Mouse (Mus musculus): Measurements from ENCODE around the gene Fam189b. TPM values are rescaled to one million over a fixed set of nuclear protein-coding genes. Genes with fewer than 3 reads are reported as not detected.
"Not testable (repeated sequence)": the region's sequence is repeated elsewhere in the genome, so short reads cannot be mapped to it uniquely, and the experiment has no call there.

The Fam189b gene
- polyA plus RNA-seq, 1 experiment: 21.7 TPM

DNA sequence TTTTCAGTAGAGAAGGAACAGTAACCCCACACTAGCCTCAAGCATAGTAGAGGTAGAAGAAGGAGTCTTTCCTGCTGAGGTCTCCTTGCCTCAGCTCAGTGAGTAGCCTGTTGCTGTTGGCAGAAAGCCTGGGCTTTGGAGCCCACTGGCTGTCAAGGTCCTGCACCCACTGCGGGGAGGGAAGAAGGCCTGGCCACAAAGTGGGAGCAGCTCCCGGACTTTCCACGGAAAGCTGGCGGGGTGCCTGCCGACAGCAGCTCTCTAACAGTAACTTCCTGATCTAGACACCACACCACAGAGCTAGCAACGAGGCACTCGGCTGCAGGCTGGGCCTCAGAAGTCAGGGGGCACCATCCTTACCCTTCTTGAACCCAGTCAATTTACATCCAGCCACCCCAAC, 27.8 kb downstream of the Fam189b start:
- no peaks in the 10 kb centered on the region for H3K9me3 ChIP-seq (replicated peaks; ENCODE audit: control insufficient read depth, insufficient read depth, low read length, poor library complexity, severe bottlenecking)
- H3K27ac ChIP-seq (ENCODE audit: insufficient read depth, low read length): no peak overlapping the region
- H3K36me3 ChIP-seq (ENCODE audit: control insufficient read depth, insufficient read depth, low read length, poor library complexity, severe bottlenecking): peaks cover 14% of the 10 kb centered on the region
- H3K27me3 ChIP-seq (ENCODE audit: control insufficient read depth, insufficient read depth, low read length, poor library complexity, severe bottlenecking): no peaks in the 10 kb centered on the region
- no peaks in the 10 kb centered on the region for H3K4me1 ChIP-seq (ENCODE audit: control insufficient read depth, insufficient read depth, low read length)
- no peak overlapping the region for H3K9ac ChIP-seq (ENCODE audit: low read depth, poor library complexity, severe bottlenecking)
- H3K4me3 ChIP-seq (ENCODE audit: low read depth, low read length): no peak overlapping the region
- TF ChIP-seq CTCF (IDR thresholded peaks at IDR 0.05; ENCODE audit: low read depth, low read length): no peak
- TF ChIP-seq EP300 (IDR thresholded peaks at IDR 0.05; ENCODE audit: insufficient read depth, low read depth, low read length): no peak

GRCm38 (mm10) chr3:89213803-89214530, 31.0 kb downstream of the Fam189b start:
- no peaks in the 10 kb centered on the region for H3K27me3 ChIP-seq (ENCODE audit: control insufficient read depth, insufficient read depth, low read length, poor library complexity, severe bottlenecking)

DNA sequence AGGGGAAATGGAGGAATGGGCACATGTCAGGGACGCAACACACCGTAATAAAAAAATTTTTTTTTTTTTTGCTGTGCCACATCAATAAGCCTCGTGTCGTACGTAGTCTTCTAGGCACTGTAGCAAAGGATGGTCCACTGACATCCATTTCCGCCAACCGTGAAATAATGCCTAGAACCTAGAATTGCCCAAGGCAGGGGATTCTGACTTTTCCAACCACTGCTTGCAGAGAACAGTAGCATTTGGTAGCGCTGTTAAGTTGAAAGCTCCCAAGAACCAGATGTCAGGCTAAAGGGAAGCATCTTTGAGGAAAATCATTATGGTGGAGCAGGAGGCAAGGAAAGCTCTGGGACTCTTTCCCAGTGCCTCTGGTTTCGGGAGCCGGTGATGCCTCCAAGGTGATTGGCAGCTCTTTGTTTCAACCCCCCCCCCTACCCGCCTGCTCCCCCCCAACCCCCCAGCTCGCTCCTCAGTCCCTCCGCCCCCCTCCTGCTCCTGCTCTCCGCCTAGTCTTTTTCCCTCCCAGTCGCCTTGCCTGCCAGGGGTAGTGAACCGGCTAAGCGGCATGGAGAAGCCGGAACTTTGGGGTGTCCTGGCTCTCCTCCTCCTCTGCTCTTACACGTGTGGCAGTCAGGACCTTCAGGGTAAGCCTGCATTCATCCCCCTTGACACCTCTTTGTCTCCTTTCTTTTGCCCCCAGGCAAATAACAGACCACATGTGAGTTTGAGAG, 31.9 kb downstream of the Fam189b start, which contains the start of gene Thbs3:
Gene Thbs3, plus strand, starts transcription at position 500 of the 731 bp plus-strand sequence.
- H3K9ac ChIP-seq (ENCODE audit: low read depth, poor library complexity, severe bottlenecking): peak within 1 kb of the TSS; percentile 56
- peak within 1 kb of the TSS; percentile 37; the same call in 1 of the 2 replicates for H3K27ac ChIP-seq (ENCODE audit: insufficient read depth, low read length)
- TF ChIP-seq POLR2A (IDR thresholded peaks at IDR 0.05; ENCODE audit: insufficient read depth, low read length) (no peak), EP300 (IDR thresholded peaks at IDR 0.05; ENCODE audit: insufficient read depth, low read depth, low read length) (no peak), CTCF (IDR thresholded peaks at IDR 0.05; ENCODE audit: low read depth, low read length) (no peak)
- no peaks in the 10 kb centered on the region for H3K27me3 ChIP-seq (ENCODE audit: control insufficient read depth, insufficient read depth, low read length, poor library complexity, severe bottlenecking)
- peak within 1 kb of the TSS; percentile 84 for H3K4me3 ChIP-seq (ENCODE audit: low read depth, low read length)
- H3K4me1 ChIP-seq (ENCODE audit: control insufficient read depth, insufficient read depth, low read length): no peaks in the 10 kb centered on the region
- H3K9me3 ChIP-seq (replicated peaks; ENCODE audit: control insufficient read depth, insufficient read depth, low read length, poor library complexity, severe bottlenecking): no peaks in the 10 kb centered on the region
- peaks cover 2% of the 10 kb centered on the region; the same call in 1 of the 2 replicates for H3K36me3 ChIP-seq (ENCODE audit: control insufficient read depth, insufficient read depth, low read length, poor library complexity, severe bottlenecking)

More at GRCm38 (mm10) chr3:89213803-89214530, 31.0 kb downstream of the Fam189b start:
- H3K36me3 ChIP-seq (ENCODE audit: control insufficient read depth, insufficient read depth, low read length, poor library complexity, severe bottlenecking): peaks cover 6% of the 10 kb centered on the region; the same call in 1 of the 2 replicates
- peak overlapping the region; percentile 86 for H3K4me3 ChIP-seq (ENCODE audit: low read depth, low read length)
- H3K9ac ChIP-seq (ENCODE audit: low read depth, poor library complexity, severe bottlenecking): peak overlapping the region; percentile 56
- peak overlapping the region; percentile 37; the same call in 1 of the 2 replicates for H3K27ac ChIP-seq (ENCODE audit: insufficient read depth, low read length)
- peak; percentile 37; the same call in 1 of the 2 replicates for TF ChIP-seq EP300 (IDR thresholded peaks at IDR 0.05; ENCODE audit: insufficient read depth, low read depth, low read length)
- TF ChIP-seq POLR2A (IDR thresholded peaks at IDR 0.05; ENCODE audit: insufficient read depth, low read length): no peak
- TF ChIP-seq CTCF (IDR thresholded peaks at IDR 0.05; ENCODE audit: low read depth, low read length): no peak
- no peaks in the 10 kb centered on the region for H3K4me1 ChIP-seq (ENCODE audit: control insufficient read depth, insufficient read depth, low read length)
- no peaks in the 10 kb centered on the region for H3K9me3 ChIP-seq (replicated peaks; ENCODE audit: control insufficient read depth, insufficient read depth, low read length, poor library complexity, severe bottlenecking)

DNA sequence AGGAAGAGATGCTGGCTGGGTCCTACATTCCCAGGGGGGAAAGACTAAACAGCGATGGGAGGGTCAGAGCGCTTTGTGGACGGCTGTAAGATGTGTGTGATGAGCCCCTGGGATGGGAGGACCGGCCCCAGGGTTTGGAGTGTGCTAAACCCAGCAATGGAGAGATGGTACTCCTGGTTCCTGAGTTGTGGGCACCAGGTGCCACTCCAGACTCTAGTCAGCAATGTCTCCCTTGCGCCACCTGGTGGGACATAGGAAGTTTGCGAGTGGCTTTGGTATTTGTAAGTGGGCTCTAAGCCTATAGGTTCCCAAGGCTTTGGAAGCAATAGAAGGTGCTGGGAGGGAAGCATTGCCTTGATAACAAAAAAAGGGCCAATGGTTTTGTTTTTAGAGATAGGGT, 32.9 kb downstream of the Fam189b start:
- no peaks in the 10 kb centered on the region for H3K27me3 ChIP-seq (ENCODE audit: control insufficient read depth, insufficient read depth, low read length, poor library complexity, severe bottlenecking)
- no peak for TF ChIP-seq EP300 (IDR thresholded peaks at IDR 0.05; ENCODE audit: insufficient read depth, low read depth, low read length)
- peak; percentile 80 for TF ChIP-seq CTCF (IDR thresholded peaks at IDR 0.05; ENCODE audit: low read depth, low read length)
- no peaks in the 10 kb centered on the region for H3K36me3 ChIP-seq (ENCODE audit: control insufficient read depth, insufficient read depth, low read length, poor library complexity, severe bottlenecking)
- no peak overlapping the region; the same call in 1 of the 2 replicates for H3K4me3 ChIP-seq (ENCODE audit: low read depth, low read length)
- H3K27ac ChIP-seq (ENCODE audit: insufficient read depth, low read length): no peak overlapping the region
- H3K9me3 ChIP-seq (replicated peaks; ENCODE audit: control insufficient read depth, insufficient read depth, low read length, poor library complexity, severe bottlenecking): no peaks in the 10 kb centered on the region
- H3K9ac ChIP-seq (ENCODE audit: low read depth, poor library complexity, severe bottlenecking): peak overlapping the region; percentile 56; the same call in 1 of the 2 replicates
- no peaks in the 10 kb centered on the region for H3K4me1 ChIP-seq (ENCODE audit: control insufficient read depth, insufficient read depth, low read length)

DNA sequence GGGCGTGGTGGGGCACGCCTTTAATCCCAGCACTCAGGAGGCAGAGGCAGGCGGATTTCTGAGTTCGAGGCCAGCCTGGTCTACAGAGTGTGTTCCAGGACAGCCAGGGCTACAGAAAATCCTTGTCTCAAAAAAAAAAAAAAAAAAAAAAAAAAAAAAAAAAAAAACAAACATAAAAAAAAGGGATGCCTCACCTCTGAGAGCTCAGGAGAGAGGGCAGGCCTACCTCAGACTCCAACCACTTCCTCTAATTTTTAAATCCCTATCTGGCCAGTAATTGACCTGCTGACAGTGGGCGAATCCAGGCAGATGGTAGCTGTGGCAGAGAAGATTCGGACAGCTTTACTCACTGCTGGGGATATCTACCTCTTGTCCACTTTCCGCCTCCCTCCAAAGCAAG, 33.5 kb downstream of the Fam189b start:
- not testable (repeated sequence) for H3K4me1 ChIP-seq (ENCODE audit: control insufficient read depth, insufficient read depth, low read length); H3K27me3 ChIP-seq (ENCODE audit: control insufficient read depth, insufficient read depth, low read length, poor library complexity, severe bottlenecking); H3K9me3 ChIP-seq (replicated peaks; ENCODE audit: control insufficient read depth, insufficient read depth, low read length, poor library complexity, severe bottlenecking); H3K27ac ChIP-seq (ENCODE audit: insufficient read depth, low read length); H3K9ac ChIP-seq (ENCODE audit: low read depth, poor library complexity, severe bottlenecking); H3K36me3 ChIP-seq (ENCODE audit: control insufficient read depth, insufficient read depth, low read length, poor library complexity, severe bottlenecking); H3K4me3 ChIP-seq (ENCODE audit: low read depth, low read length)

GRCm38 (mm10) chr3:89218271-89218670, 35.3 kb downstream of the Fam189b start:
- H3K4me3 ChIP-seq (ENCODE audit: low read depth, low read length): no peak overlapping the region
- no peaks in the 10 kb centered on the region for H3K36me3 ChIP-seq (ENCODE audit: control insufficient read depth, insufficient read depth, low read length, poor library complexity, severe bottlenecking)
- H3K4me1 ChIP-seq (ENCODE audit: control insufficient read depth, insufficient read depth, low read length): no peaks in the 10 kb centered on the region

More at GRCm38 (mm10) chr3:89218271-89218670, 35.3 kb downstream of the Fam189b start:
- no peak for TF ChIP-seq POLR2A (IDR thresholded peaks at IDR 0.05; ENCODE audit: insufficient read depth, low read length)
- H3K9me3 ChIP-seq (replicated peaks; ENCODE audit: control insufficient read depth, insufficient read depth, low read length, poor library complexity, severe bottlenecking): no peaks in the 10 kb centered on the region
- H3K9ac ChIP-seq (ENCODE audit: low read depth, poor library complexity, severe bottlenecking): no peak overlapping the region
- no peaks in the 10 kb centered on the region for H3K27me3 ChIP-seq (ENCODE audit: control insufficient read depth, insufficient read depth, low read length, poor library complexity, severe bottlenecking)
- H3K27ac ChIP-seq (ENCODE audit: insufficient read depth, low read length): no peak overlapping the region
